Mouse (Mus musculus) bone marrow macrophage, adult 2 months (primary cell): ENCODE results near the gene Fcgr2b.

Source experiments
- CTCF ChIP-seq: IDR thresholded peaks from 2 replicates; pipeline ENCODE4 v1.5.1; 2012; ENCODE audit warnings: low read depth, mild to moderate bottlenecking, low read length, moderate library complexity
- POLR2A ChIP-seq: IDR thresholded peaks from 2 replicates; pipeline ENCODE4 v1.6.1; 2012; ENCODE audit warnings: mild to moderate bottlenecking, low read depth, low read length, borderline replicate concordance

DNA sequence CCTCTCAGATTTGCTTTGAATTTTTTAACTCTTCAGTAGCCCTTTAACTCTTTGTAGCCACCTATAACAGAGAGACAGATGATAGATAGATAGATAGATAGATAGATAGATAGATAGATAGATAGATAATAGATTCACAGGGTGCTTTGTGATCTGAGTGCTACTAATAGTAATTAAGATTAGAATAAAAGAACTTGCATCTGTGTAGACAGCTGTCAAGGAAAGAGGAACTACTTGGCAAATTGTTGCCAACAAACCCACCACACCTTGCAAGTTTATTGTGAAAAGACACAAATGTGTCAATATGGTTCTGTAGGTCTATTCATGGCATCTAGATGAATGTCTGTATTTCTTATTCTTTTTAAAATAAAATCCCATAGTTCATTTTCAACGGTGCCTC is 42.4 kb downstream of the Fcgr2b start:
- no peak for TF ChIP-seq POLR2A
- TF ChIP-seq CTCF: no peak
